Mouse (Mus musculus): ENCODE data around the gene Zdhhc7.

Zdhhc7 gene

GRCm38 (mm10) chr8:120036111-120036510, 65.2 kb downstream of the Zdhhc7 start:
- DNase-seq (ENCODE audit: low read depth, low spot score) = no peak

DNA sequence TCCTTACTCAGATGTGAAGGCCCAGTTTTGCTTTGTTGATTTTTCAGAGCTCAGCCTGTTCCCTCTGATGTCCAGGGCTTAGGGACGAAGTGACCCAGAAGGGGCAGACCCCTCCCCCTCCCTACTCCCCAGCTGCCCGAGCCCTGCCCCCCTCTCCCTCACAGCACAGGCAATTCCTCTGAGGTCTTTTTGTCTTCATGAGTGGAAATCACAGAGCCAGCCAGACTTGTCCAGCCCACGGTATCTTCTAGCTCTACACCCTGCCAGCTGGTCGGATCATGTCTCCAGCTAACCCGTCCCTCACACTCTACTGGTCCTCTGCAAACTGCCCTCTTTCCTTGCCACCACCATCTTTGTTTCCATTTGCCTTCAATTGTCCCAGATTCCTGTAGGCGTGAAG, 66.8 kb downstream of the Zdhhc7 start:
- DNase-seq (ENCODE audit: low read depth, low spot score) = no peak

GRCm38 (mm10) chr8:120032549-120033208, 68.6 kb downstream of the Zdhhc7 start:
- no peak for DNase-seq (ENCODE audit: low read depth, low spot score)

All from WW6 (cell line).